Mouse (Mus musculus) layer of hippocampus, postnatal 25 days (tissue): ENCODE data around the gene Mat2b. TPM values are rescaled to one million over a fixed set of nuclear protein-coding genes. Genes with fewer than 3 reads are reported as not detected.
"Not testable (repeated sequence)": the region's sequence is repeated elsewhere in the genome, so short reads cannot be mapped to it uniquely, and the experiment has no call there.

Experiments
- DNase-seq, 2 experiments: peaks; one replicate each; pipeline ENCODE4 v3.0.0; 2022; ENCODE audit warnings: mixed read lengths in 2 of 2, low spot score in 1 of 2; ENCODE audit errors: extremely low spot score in 1 of 2
- total RNA-seq, 2 experiments: library from RNA; stranded (reverse); gene quantifications; 2 replicates each; pipeline ENCODE4 v1.2.3; 2021

The Mat2b gene
- total RNA-seq, result 100 to 1,000 TPM; 124 to 125 TPM

GRCm38 (mm10) chr11:40695103-40695502 lies at the start of gene Mat2b:
Gene Mat2b (minus strand): TSS chr11:40695203.
- DNase-seq, result no peak

- no peak for DNase-seq
These were observed 49.3 kb upstream of the Mat2b start for GRCm38 (mm10) chr11:40744348-40744747.

GRCm38 (mm10) chr11:40741605-40742262 lies 46.7 kb upstream of the Mat2b start:
- no peak for DNase-seq

GRCm38 (mm10) chr11:40737369-40737768 lies 42.4 kb upstream of the Mat2b start:
- DNase-seq, result no peak

- no peak for DNase-seq
These were observed 39.3 kb upstream of the Mat2b start for GRCm38 (mm10) chr11:40734251-40734752.

GRCm38 (mm10) chr11:40733339-40734174 lies 38.6 kb upstream of the Mat2b start, which contains the start of the genes Hmmr and Nudcd2:
Gene Hmmr (minus strand): TSS chr11:40733422.
Gene Nudcd2 (plus strand): TSS chr11:40733667.
- DNase-seq, result peak; percentile 80 to 81

- DNase-seq, result no peak
These were observed 38.0 kb upstream of the Mat2b start for GRCm38 (mm10) chr11:40732997-40733338.

GRCm38 (mm10) chr11:40718324-40718723 lies 23.3 kb upstream of the Mat2b start:
- no peak for DNase-seq

GRCm38 (mm10) chr11:40715524-40715923 lies 20.5 kb upstream of the Mat2b start:
- peak in 1 of 2 experiments; percentile 7 for DNase-seq

GRCm38 (mm10) chr11:40713858-40714257 lies 18.9 kb upstream of the Mat2b start:
- no peak for DNase-seq

GRCm38 (mm10) chr11:40709899-40710298 lies 14.9 kb upstream of the Mat2b start:
- DNase-seq, result not testable (repeated sequence)

GRCm38 (mm10) chr11:40694311-40695087 lies 504 bp downstream of the Mat2b start:
- DNase-seq, result peak; percentile 22 to 41

GRCm38 (mm10) chr11:40693366-40693951 lies 1.5 kb downstream of the Mat2b start:
- peak in 1 of 2 experiments; percentile 62 for DNase-seq

GRCm38 (mm10) chr11:40692511-40693365 lies 2.3 kb downstream of the Mat2b start:
- peak; percentile 84 for DNase-seq

- DNase-seq, result peak; percentile 21 to 25
These were observed 2.9 kb downstream of the Mat2b start for GRCm38 (mm10) chr11:40692101-40692509.

GRCm38 (mm10) chr11:40690444-40691127 lies 4.4 kb downstream of the Mat2b start:
- no peak for DNase-seq

GRCm38 (mm10) chr11:40683295-40683694 lies 11.7 kb downstream of the Mat2b start:
- no peak for DNase-seq

GRCm38 (mm10) chr11:40682456-40682855 lies 12.5 kb downstream of the Mat2b start:
- DNase-seq, result no peak

GRCm38 (mm10) chr11:40677169-40677568 lies 17.8 kb downstream of the Mat2b start:
- no peak for DNase-seq
